In genomic region chr10:127491128-127491512, GRCm38 (mm10) we compare ENCODE assay signal across 18 mouse cellular contexts. TPM values are rescaled to one million over a fixed set of nuclear protein-coding genes. Genes with fewer than 3 reads are reported as not detected.
DNase-seq lines count a peak whose midpoint lies in the region; ATAC-seq and TF ChIP-seq lines count a peak whose summit lies in the region.
"Had no signal": no experiment of that assay in that cellular context is flagged by ENCODE, and none has a peak within 500 bp of the region (broad histone marks: within the 10 kb centered on the region; RNA-seq: fewer than 3 reads in every experiment).

No protein-coding gene starts in this region.

- 73% methylated on average over 8 of the region's 8 CpGs for WGBS in neural tube, embryonic 12.5 days
- WGBS in hindbrain, postnatal 0 days = 46% methylated on average over 8 of the region's 8 CpGs
- WGBS in neural tube, embryonic 15.5 days = 50% methylated on average over 8 of the region's 8 CpGs

- no peak overlapping the region for H3K4me2 ChIP-seq in neural tube, embryonic 12.5 days (replicated peaks)
- no peak overlapping the region for H3K4me2 ChIP-seq in hindbrain, postnatal 0 days (ENCODE audit: low read depth, low read length)
- H3K4me2 ChIP-seq in neural tube, embryonic 15.5 days = no peak overlapping the region
- H3K4me2 ChIP-seq: embryonic facial prominence, embryonic 15.5 days; forebrain, embryonic 15.5 days; limb, embryonic 15.5 days had no signal

- peaks cover 19% of the 10 kb centered on the region; the same call in 1 of the 2 replicates for H3K4me1 ChIP-seq in neural tube, embryonic 12.5 days
- H3K4me1 ChIP-seq in hindbrain, postnatal 0 days (ENCODE audit: insufficient read depth, low read length) = 0 out of 2 replicates have a peak, but pooled peaks cover 3% of the 10 kb centered on the region
- H3K4me1 ChIP-seq in neural tube, embryonic 15.5 days = peaks cover 33% of the 10 kb centered on the region
- H3K4me1 ChIP-seq: embryonic facial prominence, embryonic 15.5 days; forebrain, embryonic 15.5 days; limb, embryonic 15.5 days had no signal

- H3K9ac ChIP-seq in neural tube, embryonic 12.5 days = no peak overlapping the region
- no peak overlapping the region for H3K9ac ChIP-seq in hindbrain, postnatal 0 days (replicated peaks; ENCODE audit: low read length)
- H3K9ac ChIP-seq in neural tube, embryonic 15.5 days (replicated peaks) = 0 out of 2 replicates have a peak overlapping the region, but pooled peaks have one; percentile 10
- H3K9ac ChIP-seq: embryonic facial prominence, embryonic 15.5 days; forebrain, embryonic 15.5 days; limb, embryonic 15.5 days; liver, postnatal 0 days had no signal

- H3K27ac ChIP-seq in neural tube, embryonic 12.5 days = no peak overlapping the region; the same call in none of the 2 replicates
- peak overlapping the region; percentile 70 for H3K27ac ChIP-seq in hindbrain, postnatal 0 days
- peak overlapping the region; percentile 69 for H3K27ac ChIP-seq in neural tube, embryonic 15.5 days (replicated peaks)
- H3K27ac ChIP-seq: embryonic facial prominence, embryonic 15.5 days; forebrain, embryonic 15.5 days; limb, embryonic 15.5 days had no signal

- H3K27me3 ChIP-seq in neural tube, embryonic 12.5 days (replicated peaks) = no peaks in the 10 kb centered on the region
- no peaks in the 10 kb centered on the region for H3K27me3 ChIP-seq in hindbrain, postnatal 0 days (ENCODE audit: insufficient read depth, low read length)
- no peaks in the 10 kb centered on the region for H3K27me3 ChIP-seq in neural tube, embryonic 15.5 days (replicated peaks)
- H3K27me3 ChIP-seq: embryonic facial prominence, embryonic 15.5 days; forebrain, embryonic 15.5 days; limb, embryonic 15.5 days; Patski had no signal

- no peaks in the 10 kb centered on the region for H3K9me3 ChIP-seq in neural tube, embryonic 12.5 days
- no peaks in the 10 kb centered on the region for H3K9me3 ChIP-seq in hindbrain, postnatal 0 days (ENCODE audit: low read length)
- no peaks in the 10 kb centered on the region for H3K9me3 ChIP-seq in neural tube, embryonic 15.5 days (replicated peaks)
- H3K9me3 ChIP-seq: embryonic facial prominence, embryonic 15.5 days; forebrain, embryonic 15.5 days; limb, embryonic 15.5 days had no signal

- no peak overlapping the region for H3K4me3 ChIP-seq in neural tube, embryonic 12.5 days
- H3K4me3 ChIP-seq in hindbrain, postnatal 0 days (ENCODE audit: low read length) = no peak overlapping the region
- H3K4me3 ChIP-seq in neural tube, embryonic 15.5 days (replicated peaks) = no peak overlapping the region
- H3K4me3 ChIP-seq: embryonic facial prominence, embryonic 15.5 days; forebrain, embryonic 15.5 days; limb, embryonic 15.5 days had no signal

- peaks cover 51% of the 10 kb centered on the region for H3K36me3 ChIP-seq in neural tube, embryonic 12.5 days
- peaks cover 29% of the 10 kb centered on the region for H3K36me3 ChIP-seq in hindbrain, postnatal 0 days (ENCODE audit: insufficient read depth, low read length)
- peaks cover 65% of the 10 kb centered on the region for H3K36me3 ChIP-seq in neural tube, embryonic 15.5 days

- no peak for TF ChIP-seq CTCF in hindbrain, postnatal 0 days (IDR thresholded peaks at IDR 0.05; ENCODE audit: low read depth)

- ATAC-seq in neural tube, embryonic 12.5 days (ENCODE audit: low FRiP score, low read depth) = 0 out of 2 replicates have a peak, but pooled peaks have one; percentile 33
- ATAC-seq in hindbrain, postnatal 0 days = peak; percentile 48; the same call in 1 of the 2 replicates
- ATAC-seq in neural tube, embryonic 15.5 days (ENCODE audit: low FRiP score) = 0 out of 2 replicates have a peak, but pooled peaks have one; percentile 23
- ATAC-seq: forebrain, embryonic 15.5 days; intestine, embryonic 16.5 days; liver, postnatal 0 days; Patski had no signal

- DNase-seq in cerebellum, adult 18-20 months = peak; percentile 53 to 58
- DNase-seq in cerebellum, postnatal 4 days (ENCODE audit: low spot score in 2 of 2) = no peak
- DNase-seq in neural tube, embryonic 10.5 days (ENCODE audit: extremely low spot score, low spot score) = no peak
- DNase-seq in hindbrain, postnatal 0 days (ENCODE audit: low spot score) = peak; percentile 25
- DNase-seq in left cerebral cortex, adult 18-20 months (ENCODE audit: low spot score in 2 of 2) = no peak
- no peak for DNase-seq in frontal cortex, postnatal 14 days (ENCODE audit: low spot score in 2 of 2)
- DNase-seq: gastrocnemius, postnatal 14 days; kidney, postnatal 10 days; liver, postnatal 0 days; lung, postnatal 36 days; right cerebral cortex, adult 18-20 months had no signal

RNA-seq across cellular contexts. Expression of gene Stac3, which starts 10.4 kb away (rescaled TPM):
- 4.3 and 5.8 TPM in 2 replicates for polyA plus RNA-seq in neural tube, embryonic 12.5 days (2016; fragmentation: Nextera tagmentation; extraction: Ambion mirVana)
- total RNA-seq in hindbrain, postnatal 0 days (2014; rRNA removed) = 0.68 and 3.7 TPM in 2 replicates
- 1.4 and 1.7 TPM in 2 replicates for polyA plus RNA-seq in hindbrain, postnatal 0 days (2015; fragmentation: Nextera tagmentation; extraction: Ambion mirVana)
- 1.9 and 2.9 TPM in 2 replicates for polyA plus RNA-seq in neural tube, embryonic 15.5 days (2015; fragmentation: Nextera tagmentation; extraction: Ambion mirVana)
- 1 to 10 TPM; 3.9 to 4.8 TPM for total RNA-seq in left cerebral cortex, adult 18-20 months (2021)

RNA-seq across cellular contexts. Expression of gene Ndufa4l2, which starts 23.6 kb away (rescaled TPM):
- polyA plus RNA-seq in neural tube, embryonic 12.5 days (2016; fragmentation: Nextera tagmentation; extraction: Ambion mirVana) = 7.3 and 7.6 TPM in 2 replicates
- 11.0 and 21.9 TPM in 2 replicates for total RNA-seq in hindbrain, postnatal 0 days (2014; rRNA removed)
- 16.7 and 17.4 TPM in 2 replicates for polyA plus RNA-seq in hindbrain, postnatal 0 days (2015; fragmentation: Nextera tagmentation; extraction: Ambion mirVana)
- polyA plus RNA-seq in neural tube, embryonic 15.5 days (2015; fragmentation: Nextera tagmentation; extraction: Ambion mirVana) = 17.8 and 22.5 TPM in 2 replicates
- total RNA-seq in left cerebral cortex, adult 18-20 months (2021) = 1 to 10 TPM; 3.5 to 5.2 TPM

RNA-seq across cellular contexts. Expression of gene Shmt2, which starts 31.1 kb away (rescaled TPM):
- polyA plus RNA-seq in neural tube, embryonic 12.5 days (2016; fragmentation: Nextera tagmentation; extraction: Ambion mirVana) = 74.2 and 76.9 TPM in 2 replicates
- 66.1 and 91.1 TPM in 2 replicates for total RNA-seq in hindbrain, postnatal 0 days (2014; rRNA removed)
- 49.7 and 49.9 TPM in 2 replicates for polyA plus RNA-seq in hindbrain, postnatal 0 days (2015; fragmentation: Nextera tagmentation; extraction: Ambion mirVana)
- 50.4 and 69.9 TPM in 2 replicates for polyA plus RNA-seq in neural tube, embryonic 15.5 days (2015; fragmentation: Nextera tagmentation; extraction: Ambion mirVana)
- 10 to 100 TPM; 23.4 to 27.0 TPM for total RNA-seq in left cerebral cortex, adult 18-20 months (2021)

RNA-seq across cellular contexts. Expression of gene Nxph4, which starts 43.2 kb away (rescaled TPM):
- polyA plus RNA-seq in neural tube, embryonic 12.5 days (2016; fragmentation: Nextera tagmentation; extraction: Ambion mirVana) = 112 and 125 TPM in 2 replicates
- total RNA-seq in hindbrain, postnatal 0 days (2014; rRNA removed) = 26.0 and 33.5 TPM in 2 replicates
- polyA plus RNA-seq in hindbrain, postnatal 0 days (2015; fragmentation: Nextera tagmentation; extraction: Ambion mirVana) = 134 and 146 TPM in 2 replicates
- polyA plus RNA-seq in neural tube, embryonic 15.5 days (2015; fragmentation: Nextera tagmentation; extraction: Ambion mirVana) = 80.4 and 102 TPM in 2 replicates
- 1 to 10 TPM; 7.6 to 8.3 TPM for total RNA-seq in left cerebral cortex, adult 18-20 months (2021)
- polyA plus RNA-seq: liver, postnatal 0 days had no signal

Comparison
In these comparisons a context has a peak if more than half of its experiments do, and no peak if none do; other contexts are left out.
1. DNase-seq: peak in cerebellum, adult 18-20 months (2 of 2) and hindbrain, postnatal 0 days (single experiment); none in cerebellum, postnatal 4 days (0 of 2), neural tube, embryonic 10.5 days (single experiment), left cerebral cortex, adult 18-20 months (0 of 2) and frontal cortex, postnatal 14 days (0 of 2).
2. Peak in every context shown above with its lines, with median percentiles within 50 percentile points of each other: ATAC-seq.